ENCODE assay signal across 11 mouse cellular contexts in genomic region chr16:4521735-4522530, GRCm38 (mm10). TPM values are rescaled to one million over a fixed set of nuclear protein-coding genes. Genes with fewer than 3 reads are reported as not detected.
DNase-seq lines count a peak whose midpoint lies in the region; ATAC-seq and TF ChIP-seq lines count a peak whose summit lies in the region.
"Had no signal": no experiment of that assay in that cellular context is flagged by ENCODE, and none has a peak within 500 bp of the region (broad histone marks: within the 10 kb centered on the region; RNA-seq: fewer than 3 reads in every experiment).

No protein-coding gene starts in this region.

- no peak for TF ChIP-seq CTCF in gastrocnemius, adult 2 months (IDR thresholded peaks at IDR 0.05)

- no peaks in the 10 kb centered on the region for H3K36me3 ChIP-seq in kidney, embryonic 15.5 days
- H3K36me3 ChIP-seq in forebrain, embryonic 13.5 days (ENCODE audit: poor library complexity, severe bottlenecking), result no peaks in the 10 kb centered on the region
- H3K36me3 ChIP-seq: liver, embryonic 15.5 days; midbrain, embryonic 15.5 days had no signal

- ATAC-seq in kidney, embryonic 15.5 days (replicated peaks; ENCODE audit: low FRiP score), result peak; percentile 87
- no peak for ATAC-seq in forebrain, embryonic 13.5 days
- ATAC-seq: midbrain, embryonic 15.5 days had no signal

- WGBS in kidney, embryonic 15.5 days, result 53% methylated on average over 5 of the region's 5 CpGs
- WGBS in forebrain, embryonic 13.5 days, result 77% methylated on average over 5 of the region's 5 CpGs

- H3K4me3 ChIP-seq in gastrocnemius, adult 2 months, result peak overlapping the region; percentile 81
- no peak overlapping the region for H3K4me3 ChIP-seq in kidney, embryonic 15.5 days (replicated peaks)
- H3K4me3 ChIP-seq in forebrain, embryonic 13.5 days, result no peak overlapping the region
- H3K4me3 ChIP-seq: liver, embryonic 15.5 days; midbrain, embryonic 15.5 days had no signal

- H3K9me3 ChIP-seq in kidney, embryonic 15.5 days (replicated peaks), result no peaks in the 10 kb centered on the region
- no peaks in the 10 kb centered on the region for H3K9me3 ChIP-seq in forebrain, embryonic 13.5 days (replicated peaks)
- H3K9me3 ChIP-seq: liver, embryonic 15.5 days; midbrain, embryonic 15.5 days had no signal

- no peak overlapping the region for H3K9ac ChIP-seq in kidney, embryonic 15.5 days
- no peak overlapping the region for H3K9ac ChIP-seq in forebrain, embryonic 13.5 days
- H3K9ac ChIP-seq: liver, embryonic 15.5 days; midbrain, embryonic 15.5 days had no signal

- peak; percentile 82 for DNase-seq in gastrocnemius, adult 2 months
- DNase-seq in gastrocnemius, postnatal 4 days (ENCODE audit: low spot score in 2 of 2), result no peak
- peak; percentile 27 for DNase-seq in embryo, embryonic 10.5 days (ENCODE audit: low spot score)
- peak; percentile 67 for DNase-seq in heart, adult 8-10 months (ENCODE audit: low spot score)
- DNase-seq in liver, result no peak
- DNase-seq in natural killer cell, adult 2 months (ENCODE audit: low spot score in 2 of 2), result no peak
- DNase-seq: cerebellum, adult 11 months had no signal

- H3K4me1 ChIP-seq in kidney, embryonic 15.5 days, result peaks cover 33% of the 10 kb centered on the region
- peaks cover 10% of the 10 kb centered on the region; the same call in 1 of the 2 replicates for H3K4me1 ChIP-seq in forebrain, embryonic 13.5 days
- H3K4me1 ChIP-seq: liver, embryonic 15.5 days; midbrain, embryonic 15.5 days had no signal

- intact Hi-C loops in gastrocnemius, adult 2 months (cut with DNase I), result no loop called here

- no peaks in the 10 kb centered on the region for H3K27me3 ChIP-seq in kidney, embryonic 15.5 days
- H3K27me3 ChIP-seq in forebrain, embryonic 13.5 days, result no peaks in the 10 kb centered on the region
- H3K27me3 ChIP-seq: liver, embryonic 15.5 days; midbrain, embryonic 15.5 days had no signal

- no peak overlapping the region for H3K4me2 ChIP-seq in kidney, embryonic 15.5 days
- H3K4me2 ChIP-seq in forebrain, embryonic 13.5 days, result no peak overlapping the region
- H3K4me2 ChIP-seq: liver, embryonic 15.5 days; midbrain, embryonic 15.5 days had no signal

- H3K27ac ChIP-seq in gastrocnemius, adult 2 months, result peak overlapping the region; percentile 99
- peak overlapping the region; percentile 70 for H3K27ac ChIP-seq in kidney, embryonic 15.5 days
- H3K27ac ChIP-seq in forebrain, embryonic 13.5 days, result no peak overlapping the region
- H3K27ac ChIP-seq: liver, embryonic 15.5 days; midbrain, embryonic 15.5 days had no signal

RNA-seq across cellular contexts. Expression of gene Srl, which starts 19.7 kb away (rescaled TPM):
- 1,000 to 10,000 TPM; 1,026 to 1,225 TPM for total RNA-seq in gastrocnemius, adult 2 months (2021)
- total RNA-seq in gastrocnemius, postnatal 4 days (2021), result 1,000 to 10,000 TPM; 1,069 to 1,086 TPM
- 100 to 1,000 TPM; 705 to 904 (median 868) TPM for total RNA-seq in heart, adult 8-10 months (2022)
- 19.2 and 23.8 TPM in 2 replicates for polyA plus RNA-seq in kidney, embryonic 15.5 days (2015; fragmentation: Nextera tagmentation; extraction: Ambion mirVana)
- polyA plus RNA-seq in forebrain, embryonic 13.5 days (2015; fragmentation: Nextera tagmentation; extraction: Ambion mirVana), result 25.2 and 30.2 TPM in 2 replicates

RNA-seq across cellular contexts. Expression of gene Tfap4, which starts 37.7 kb away (rescaled TPM):
- 1 to 10 TPM; 3.0 to 5.1 TPM for total RNA-seq in gastrocnemius, adult 2 months (2021)
- total RNA-seq in gastrocnemius, postnatal 4 days (2021), result 10 to 100 TPM; 10.5 to 11.6 TPM
- 1 to 10 TPM; 2.8 to 6.2 (median 3.6) TPM for total RNA-seq in heart, adult 8-10 months (2022)
- polyA plus RNA-seq in kidney, embryonic 15.5 days (2015; fragmentation: Nextera tagmentation; extraction: Ambion mirVana), result 24.6 and 25.7 TPM in 2 replicates
- 15.7 and 17.3 TPM in 2 replicates for polyA plus RNA-seq in forebrain, embryonic 13.5 days (2015; fragmentation: Nextera tagmentation; extraction: Ambion mirVana)

Comparison
In these comparisons a context has a peak if more than half of its experiments do, and no peak if none do; other contexts are left out.
1. DNase-seq: peak in gastrocnemius, adult 2 months (single experiment), embryo, embryonic 10.5 days (single experiment) and heart, adult 8-10 months (single experiment); none in gastrocnemius, postnatal 4 days (0 of 2), liver (single experiment) and natural killer cell, adult 2 months (0 of 2).